Comparison of ENCODE assay signal across 22 mouse cellular contexts in the genomic region with DNA sequence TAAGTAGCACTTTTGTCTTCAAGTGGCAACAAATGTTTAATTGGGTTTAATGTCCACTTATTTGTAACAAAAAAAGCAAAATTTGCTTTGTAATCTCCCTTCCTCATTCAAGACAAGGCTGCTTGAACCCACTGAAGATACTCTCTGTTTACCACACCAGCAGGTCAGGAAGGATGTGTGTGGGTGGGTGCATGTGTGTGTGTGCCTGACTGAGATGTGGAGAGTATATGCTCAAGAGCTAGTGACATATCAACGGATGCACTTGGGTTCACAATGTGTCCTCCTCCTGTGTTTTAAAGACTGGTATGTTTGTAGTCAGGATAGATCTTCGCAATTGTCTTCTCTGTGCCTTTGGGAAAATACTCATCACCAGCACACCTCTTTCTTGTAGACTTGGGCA. TPM values are rescaled to one million over a fixed set of nuclear protein-coding genes. Genes with fewer than 3 reads are reported as not detected.
DNase-seq lines count a peak whose midpoint lies in the region; ATAC-seq lines count a peak whose summit lies in the region.
"Had no signal": no experiment of that assay in that cellular context is flagged by ENCODE, and none has a peak within 500 bp of the region (broad histone marks: within the 10 kb centered on the region; RNA-seq: fewer than 3 reads in every experiment).

No protein-coding gene starts in this region.

- ATAC-seq in activated CD4-positive, CD25-positive, alpha-beta regulatory T cell, adult 4 months, result peak; percentile 81
- ATAC-seq: forebrain, embryonic 15.5 days had no signal

- intact Hi-C loops in left cerebral cortex, postnatal 25 days (cut with DNase I), result no loop called here

- DNase-seq in CD4-positive helper T cell, adult 2 months (ENCODE audit: low read depth, low spot score), result peak; percentile 81
- peak; percentile 9 for DNase-seq in skeletal muscle tissue, adult 2 months (ENCODE audit: low read depth, low spot score)
- DNase-seq in thymus, postnatal 0 days (ENCODE audit: low spot score), result peak; percentile 56
- DNase-seq in neural tube, embryonic 10.5 days (ENCODE audit: extremely low spot score, low spot score), result no peak
- no peak for DNase-seq in left cerebral cortex, postnatal 25 days (ENCODE audit: low spot score in 2 of 2)
- no peak for DNase-seq in gastrocnemius, adult 18-20 months (ENCODE audit: low spot score)
- no peak for DNase-seq in gastrocnemius, postnatal 25 days
- DNase-seq: adrenal gland, adult 8-10 months; cerebellum, adult 11 months; cerebellum, postnatal 36 days; heart, postnatal 4 days; kidney, adult 8-10 months; kidney, postnatal 4 days; lung, embryonic 14.5 days; right cerebral cortex, postnatal 4 days had no signal

RNA-seq across cellular contexts. Expression of gene Gbp9, which starts 24.6 kb away (rescaled TPM):
- 100 to 1,000 TPM in 1 of 2 experiments, 10 to 100 TPM in 1; 93.3 to 104 TPM for polyA plus RNA-seq in activated CD4-positive, CD25-positive, alpha-beta regulatory T cell, adult 4 months (2017; shearing (Covaris generic))
- polyA plus RNA-seq in thymus, postnatal 0 days (2015; fragmentation: Nextera tagmentation; extraction: Ambion mirVana), result 20.9 and 31.5 TPM in 2 replicates
- 1 to 10 TPM; 1.9 to 2.6 TPM for total RNA-seq in left cerebral cortex, postnatal 25 days (2021)
- total RNA-seq in gastrocnemius, adult 18-20 months (2021), result 1 to 10 TPM; 1.7 to 3.8 TPM
- total RNA-seq in gastrocnemius, postnatal 25 days (2021), result 1 to 10 TPM; 2.8 to 3.3 TPM
- polyA plus RNA-seq: C2C12 had no signal

RNA-seq across cellular contexts. Expression of gene Gbp8, which starts 24.6 kb away (rescaled TPM):
- polyA plus RNA-seq in activated CD4-positive, CD25-positive, alpha-beta regulatory T cell, adult 4 months (2017; shearing (Covaris generic)), result 10 to 100 TPM; 80.6 to 95.2 TPM
- 61.9 and 67.2 TPM in 2 replicates for polyA plus RNA-seq in thymus, postnatal 0 days (2015; fragmentation: Nextera tagmentation; extraction: Ambion mirVana)
- not detected for total RNA-seq in left cerebral cortex, postnatal 25 days (2021)
- total RNA-seq in gastrocnemius, adult 18-20 months (2021), result under 1 TPM in 1 of 2 experiments, not detected in 1; 0.09 TPM
- under 1 TPM in 1 of 2 experiments, not detected in 1; 0.13 TPM for total RNA-seq in gastrocnemius, postnatal 25 days (2021)
- total RNA-seq: granulocyte monocyte progenitor cell, adult 5-6 weeks; layer of hippocampus, postnatal 25 days; MEL had no signal
- polyA plus RNA-seq: C2C12; neural tube, embryonic 14.5 days had no signal

RNA-seq across cellular contexts. Expression of gene Gbp4, which starts 24.7 kb away (rescaled TPM):
- 100 to 1,000 TPM; 200 to 257 TPM for polyA plus RNA-seq in activated CD4-positive, CD25-positive, alpha-beta regulatory T cell, adult 4 months (2017; shearing (Covaris generic))
- 59.6 and 66.2 TPM in 2 replicates for polyA plus RNA-seq in thymus, postnatal 0 days (2015; fragmentation: Nextera tagmentation; extraction: Ambion mirVana)
- 1 to 10 TPM in 1 of 2 experiments, under 1 TPM in 1; 0.89 to 1.4 TPM for total RNA-seq in left cerebral cortex, postnatal 25 days (2021)
- 1 to 10 TPM; 1.4 to 8.6 TPM for total RNA-seq in gastrocnemius, adult 18-20 months (2021)
- 1 to 10 TPM; 2.3 to 3.4 TPM for total RNA-seq in gastrocnemius, postnatal 25 days (2021)
- total RNA-seq: granulocyte monocyte progenitor cell, adult 5-6 weeks; MEL had no signal
- polyA plus RNA-seq: C2C12 had no signal

Comparison
In these comparisons a context has a peak if more than half of its experiments do, and no peak if none do; other contexts are left out.
1. DNase-seq: peak in CD4-positive helper T cell, adult 2 months (single experiment), skeletal muscle tissue, adult 2 months (single experiment) and thymus, postnatal 0 days (single experiment); none in neural tube, embryonic 10.5 days (single experiment), left cerebral cortex, postnatal 25 days (0 of 2), gastrocnemius, adult 18-20 months (single experiment) and gastrocnemius, postnatal 25 days (single experiment).